Mouse (Mus musculus) CH12F3 (cell line): ENCODE measurements around the gene A1bg.

Source experiments
- in situ Hi-C: fragments of 300-500 bp; cut with MboI; formaldehyde crosslinking; loops from 2 replicates; pipeline ENCODE4 v1.14.3; 2020; ENCODE audit warnings: low sequenced_read_pairs

The A1bg gene

GRCm38 (mm10) chr15:60922912-60923311 lies at the start of gene A1bg:
A1bg (minus strand) TSS chr15:60923012.
- in situ Hi-C loops, result no loop called here

- in situ Hi-C loops, result no loop called here
These were observed 45.7 kb upstream of the A1bg start for GRCm38 (mm10) chr15:60968549-60968861.

- in situ Hi-C loops, result no loop called here
These were observed 45.2 kb upstream of the A1bg start for GRCm38 (mm10) chr15:60967841-60968548.

- in situ Hi-C loops, result no loop called here
These were observed 2.9 kb upstream of the A1bg start for GRCm38 (mm10) chr15:60925686-60926085.

- in situ Hi-C loops, result no loop called here
These were observed 18.8 kb downstream of the A1bg start for GRCm38 (mm10) chr15:60903763-60904697.

- in situ Hi-C loops, result no loop called here
These were observed 24.4 kb downstream of the A1bg start for GRCm38 (mm10) chr15:60898187-60898965.

GRCm38 (mm10) chr15:60896040-60896439 lies 26.8 kb downstream of the A1bg start:
- in situ Hi-C loops, result no loop called here

GRCm38 (mm10) chr15:60892976-60893463 lies 29.8 kb downstream of the A1bg start:
- in situ Hi-C loops, result no loop called here

- in situ Hi-C loops, result no loop called here
These were observed 34.1 kb downstream of the A1bg start for GRCm38 (mm10) chr15:60888724-60889123.

GRCm38 (mm10) chr15:60875721-60876120 lies 47.1 kb downstream of the A1bg start:
- in situ Hi-C loops, result no loop called here

GRCm38 (mm10) chr15:60862417-60862816 lies 60.4 kb downstream of the A1bg start:
- in situ Hi-C loops, result no loop called here

GRCm38 (mm10) chr15:60855112-60855511 lies 67.7 kb downstream of the A1bg start:
- in situ Hi-C loops, result no loop called here

GRCm38 (mm10) chr15:60854151-60854550 lies 68.7 kb downstream of the A1bg start:
- in situ Hi-C loops, result no loop called here

GRCm38 (mm10) chr15:60853231-60853999 lies 69.4 kb downstream of the A1bg start, which contains the start of gene Fam84b:
Fam84b (minus strand) TSS chr15:60853778.
- in situ Hi-C loops, result no loop called here

GRCm38 (mm10) chr15:60848630-60849029 lies 74.2 kb downstream of the A1bg start:
- in situ Hi-C loops, result no loop called here
